Mouse (Mus musculus) forebrain, embryonic 16.5 days (tissue): ENCODE results near the gene Il4. TPM values are rescaled to one million over a fixed set of nuclear protein-coding genes. Genes with fewer than 3 reads are reported as not detected.

Experiments
- ATAC-seq: fragments of 200-750 bp; cut with Nextera tagmentation; 2 replicates; pipeline ENCODE4 v1.8.0; 2017; ENCODE audit warnings: mild to moderate bottlenecking, moderate library complexity
- H3K27ac ChIP-seq: fragments of 300-500 bp; sonication (generic); 2 replicates; pipeline ENCODE4 v1.5.1; 2014; ENCODE audit warnings: low read length, control low read depth
- H3K27me3 ChIP-seq: fragments of 300-500 bp; sonication (generic); replicated peaks from 2 replicates; pipeline ENCODE4 v1.6.1; 2014; ENCODE audit warnings: low read length; ENCODE audit not compliant: control insufficient read depth, insufficient read depth
- H3K36me3 ChIP-seq: fragments of 300-500 bp; sonication (generic); 2 replicates; pipeline ENCODE4 v1.6.1; 2014; ENCODE audit not compliant: control insufficient read depth, insufficient read depth
- H3K4me1 ChIP-seq: fragments of 300-500 bp; sonication (generic); replicated peaks from 2 replicates; pipeline ENCODE4 v1.6.1; 2014; ENCODE audit warnings: low read length; ENCODE audit not compliant: control insufficient read depth, insufficient read depth
- H3K4me2 ChIP-seq: fragments of 300-500 bp; sonication (generic); 2 replicates; pipeline ENCODE4 v1.6.1; 2014; ENCODE audit warnings: mild to moderate bottlenecking, low read length, control low read depth
- H3K4me3 ChIP-seq: fragments of 300-500 bp; sonication (generic); replicated peaks from 2 replicates; pipeline ENCODE4 v1.5.1; 2014; ENCODE audit warnings: mild to moderate bottlenecking, low read length, control low read depth
- H3K9ac ChIP-seq: fragments of 300-500 bp; sonication (generic); replicated peaks from 2 replicates; pipeline ENCODE4 v1.6.1; 2014; ENCODE audit warnings: low read depth, low read length, control low read depth
- H3K9me3 ChIP-seq: fragments of 300-500 bp; sonication (generic); 2 replicates; pipeline ENCODE4 v1.6.1; 2016; ENCODE audit warnings: low read length; ENCODE audit not compliant: control insufficient read depth
- WGBS: fragments of 180-500 bp; shearing (Covaris S2); extraction: QIAGEN DNeasy Blood & Tissue Kit; methylation state at CpG from one replicate; pipeline ENCODE4 v1.1.7; 2014; 5-methylcytosine and 5-hydroxymethylcytosine counted together
- polyA plus RNA-seq: library from polyadenylated mRNA; unstranded; fragments of >200 nt; fragmentation: Nextera tagmentation; extraction: Ambion mirVana; gene quantifications from 2 replicates; pipeline ENCODE4 v1.2.1, GENCODE M21; 2015

Il4 gene
- polyA plus RNA-seq, 1 experiment from 2014 or later, result 3.0 TPM

- H3K27ac ChIP-seq, result no peak overlapping the region
- no peak overlapping the region for H3K9ac ChIP-seq
- no peaks in the 10 kb centered on the region for H3K27me3 ChIP-seq
- no peak overlapping the region for H3K4me3 ChIP-seq
- H3K4me2 ChIP-seq, result no peak overlapping the region
- H3K9me3 ChIP-seq, result no peaks in the 10 kb centered on the region
- no peaks in the 10 kb centered on the region for H3K4me1 ChIP-seq
- ATAC-seq, result peak; percentile 55; the same call in 1 of the 2 replicates
- WGBS, result 17% methylated on average over 1 of the region's 1 CpGs
- H3K36me3 ChIP-seq, result no peaks in the 10 kb centered on the region
Observed at GRCm38 (mm10) chr11:53627859-53628258, 9.4 kb upstream of the Il4 start.

GRCm38 (mm10) chr11:53626802-53627373 lies 8.4 kb upstream of the Il4 start:
- Histone ChIP-seq H3K4me1 (no peaks in the 10 kb centered on the region), H3K27me3 (no peaks in the 10 kb centered on the region), H3K4me2 (no peak overlapping the region), H3K9me3 (no peaks in the 10 kb centered on the region), H3K27ac (no peak overlapping the region), H3K4me3 (no peak overlapping the region), H3K36me3 (no peaks in the 10 kb centered on the region), H3K9ac (no peak overlapping the region)
- ATAC-seq, result no peak
- WGBS, result 62% methylated on average over 17 of the region's 17 CpGs

DNA sequence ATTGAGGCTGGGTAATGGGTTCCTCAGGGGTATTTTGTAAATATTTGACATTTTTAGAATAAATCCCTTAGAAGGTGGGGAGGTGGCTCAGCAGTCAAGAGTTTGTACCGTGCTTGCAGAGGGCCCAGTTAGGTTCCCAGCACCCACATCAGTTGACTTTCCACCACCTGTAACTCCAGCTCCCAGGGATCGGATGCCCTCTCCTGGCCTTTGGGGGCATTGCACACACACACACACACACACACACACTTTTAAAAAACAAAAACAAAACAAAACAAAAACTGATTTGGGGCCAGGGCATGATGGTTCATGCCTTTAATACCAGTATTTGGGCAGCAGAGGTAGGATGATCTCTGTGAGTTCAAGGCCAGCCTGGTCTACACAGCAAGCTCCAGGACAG lies 5.7 kb upstream of the Il4 start:
- Histone ChIP-seq H3K27me3 (no peaks in the 10 kb centered on the region), H3K27ac (no peak overlapping the region), H3K9ac (no peak overlapping the region), H3K4me2 (no peak overlapping the region), H3K4me1 (no peaks in the 10 kb centered on the region), H3K36me3 (no peaks in the 10 kb centered on the region), H3K4me3 (no peak overlapping the region), H3K9me3 (no peaks in the 10 kb centered on the region)
- ATAC-seq, result no peak
- WGBS, result 96% methylated on average over 2 of the region's 2 CpGs

GRCm38 (mm10) chr11:53623573-53623972 lies 5.1 kb upstream of the Il4 start:
- H3K9ac ChIP-seq, result no peak overlapping the region
- no peaks in the 10 kb centered on the region for H3K36me3 ChIP-seq
- H3K9me3 ChIP-seq, result no peaks in the 10 kb centered on the region
- WGBS, result 98% methylated on average over 9 of the region's 9 CpGs
- H3K27me3 ChIP-seq, result no peaks in the 10 kb centered on the region
- no peak overlapping the region for H3K4me3 ChIP-seq
- ATAC-seq, result no peak
- no peaks in the 10 kb centered on the region for H3K4me1 ChIP-seq
- no peak overlapping the region for H3K27ac ChIP-seq
- H3K4me2 ChIP-seq, result no peak overlapping the region

DNA sequence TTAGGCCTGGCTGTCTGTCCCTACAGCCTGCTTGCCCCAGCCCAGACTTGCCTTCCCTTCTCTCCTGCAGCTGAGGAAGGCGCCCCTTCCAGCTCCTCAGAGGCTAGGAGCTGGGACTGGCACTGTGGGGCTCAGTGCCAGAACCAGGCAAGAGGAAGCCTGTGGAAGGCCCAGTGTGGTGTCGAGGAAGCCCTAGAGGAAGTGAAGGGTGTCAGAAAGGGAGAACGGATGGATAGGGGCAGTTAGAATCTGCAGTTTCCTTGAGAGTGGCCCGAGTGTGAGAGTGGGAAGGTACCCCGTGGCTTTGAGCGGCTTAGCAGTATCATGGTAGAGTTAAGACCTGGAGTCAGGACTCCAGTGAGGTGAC lies 4.0 kb upstream of the Il4 start:
- Histone ChIP-seq H3K9ac (no peak overlapping the region), H3K4me1 (no peaks in the 10 kb centered on the region), H3K27me3 (no peaks in the 10 kb centered on the region), H3K4me2 (no peak overlapping the region), H3K27ac (no peak overlapping the region), H3K9me3 (no peaks in the 10 kb centered on the region), H3K4me3 (no peak overlapping the region), H3K36me3 (no peaks in the 10 kb centered on the region)
- no peak for ATAC-seq
- WGBS, result 75% methylated on average over 6 of the region's 6 CpGs

DNA sequence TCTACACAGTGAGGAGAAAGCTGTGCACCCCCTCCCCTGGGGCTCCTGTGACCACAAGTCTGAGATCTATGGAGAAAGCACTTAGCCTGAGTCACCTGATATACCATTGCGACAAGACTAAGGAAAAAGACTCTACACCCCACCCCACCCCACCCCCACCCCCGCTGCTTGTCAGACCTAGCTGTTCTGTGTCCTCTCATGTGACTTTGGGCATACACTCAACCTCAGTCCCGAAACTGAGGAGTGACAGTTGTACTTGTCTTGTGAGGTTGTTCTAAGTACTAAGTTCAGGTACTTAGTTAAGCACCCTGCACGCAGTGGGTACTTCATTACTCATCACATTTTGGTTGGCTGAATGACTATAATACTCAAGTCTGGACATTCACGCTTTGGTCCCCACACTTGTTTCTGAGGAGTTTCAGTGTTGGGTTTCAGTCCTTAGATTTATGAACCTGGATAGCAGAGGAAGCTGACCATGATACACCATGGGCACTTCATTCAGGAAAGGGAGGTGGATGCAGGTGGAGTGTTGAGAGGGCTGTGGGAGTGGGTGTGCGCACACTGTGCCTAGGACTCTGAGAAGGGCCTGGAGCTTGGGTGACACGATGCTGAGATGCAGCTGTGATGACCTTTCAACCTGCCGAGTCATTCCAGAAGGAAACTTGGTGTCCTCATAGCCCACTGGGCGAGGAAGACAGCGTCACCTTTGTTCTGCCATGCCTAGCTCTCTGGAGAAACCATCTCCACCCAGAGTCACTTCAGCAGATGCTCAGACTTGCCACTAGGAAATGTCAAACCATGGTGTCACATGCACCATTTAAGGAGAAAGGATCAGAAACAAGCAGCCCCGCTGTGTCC lies 3.3 kb upstream of the Il4 start:
- Histone ChIP-seq H3K9me3 (no peaks in the 10 kb centered on the region), H3K4me3 (no peak overlapping the region), H3K4me1 (no peaks in the 10 kb centered on the region), H3K36me3 (no peaks in the 10 kb centered on the region), H3K4me2 (no peak overlapping the region), H3K27me3 (no peaks in the 10 kb centered on the region), H3K27ac (no peak overlapping the region), H3K9ac (no peak overlapping the region)
- WGBS, result 93% methylated on average over 11 of the region's 11 CpGs
- no peak for ATAC-seq

DNA sequence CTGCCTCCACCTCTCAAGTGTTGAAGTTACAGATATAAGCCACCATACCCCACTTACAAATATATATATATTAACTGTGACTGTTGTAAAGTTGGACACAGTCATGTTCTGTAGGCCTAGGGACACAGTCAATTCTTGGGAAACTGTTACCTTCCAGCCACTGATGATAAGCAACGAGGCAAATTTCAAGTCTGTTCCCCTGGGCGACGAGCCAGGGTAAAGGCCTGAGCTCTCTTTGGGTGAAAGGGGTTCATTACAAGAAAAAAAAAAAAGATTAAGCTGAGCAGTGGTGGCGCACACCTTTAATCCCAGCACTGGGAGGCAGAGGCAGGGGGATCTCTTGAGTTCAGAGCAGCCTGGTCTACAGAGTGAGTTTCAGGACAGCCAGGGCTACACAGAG lies 1.6 kb upstream of the Il4 start:
- Histone ChIP-seq H3K9me3 (no peaks in the 10 kb centered on the region), H3K4me2 (no peak overlapping the region), H3K4me3 (no peak overlapping the region), H3K27ac (no peak overlapping the region), H3K36me3 (no peaks in the 10 kb centered on the region), H3K9ac (no peak overlapping the region), H3K27me3 (no peaks in the 10 kb centered on the region), H3K4me1 (no peaks in the 10 kb centered on the region)
- ATAC-seq, result no peak
- 79% methylated on average over 4 of the region's 4 CpGs for WGBS

- no peak overlapping the region for H3K4me3 ChIP-seq
- no peak overlapping the region for H3K9ac ChIP-seq
- no peaks in the 10 kb centered on the region for H3K9me3 ChIP-seq
- H3K4me2 ChIP-seq, result no peak overlapping the region
- H3K36me3 ChIP-seq, result no peaks in the 10 kb centered on the region
- H3K27ac ChIP-seq, result no peak overlapping the region
- 71% methylated on average over 6 of the region's 6 CpGs for WGBS
- no peaks in the 10 kb centered on the region for H3K27me3 ChIP-seq
- H3K4me1 ChIP-seq, result no peaks in the 10 kb centered on the region
- no peak for ATAC-seq
Observed at GRCm38 (mm10) chr11:53619428-53619827, 959 bp upstream of the Il4 start.

- Histone ChIP-seq H3K9ac (no peak overlapping the region), H3K4me3 (no peak overlapping the region), H3K27me3 (no peaks in the 10 kb centered on the region), H3K4me2 (no peak overlapping the region), H3K27ac (no peak overlapping the region), H3K9me3 (no peaks in the 10 kb centered on the region), H3K36me3 (no peaks in the 10 kb centered on the region), H3K4me1 (no peaks in the 10 kb centered on the region)
- 56% methylated on average over 4 of the region's 4 CpGs for WGBS
- no peak for ATAC-seq
Observed at GRCm38 (mm10) chr11:53617562-53618109, 833 bp downstream of the Il4 start.
